Mouse (Mus musculus): ENCODE measurements around the gene Abcc4. TPM values are rescaled to one million over a fixed set of nuclear protein-coding genes. Genes with fewer than 3 reads are reported as not detected.
A peak's percentile ranks its signal among the peaks of the same experiment; 100 is the strongest.

Gene Abcc4
- polyA plus RNA-seq, 1 experiment from 2014 or later = 2.0 TPM

- 69% methylated on average over 6 of the region's 6 CpGs for WGBS
- no peak for ATAC-seq (ENCODE audit: insufficient number of reproducible peaks, insufficient read depth, low FRiP score, low TSS enrichment, low read depth)
- no peak overlapping the region for H3K4me2 ChIP-seq
Measured at GRCm38 (mm10) chr14:118691910-118692309, 14.1 kb downstream of the Abcc4 start.

GRCm38 (mm10) chr14:118691404-118691803 is 14.6 kb downstream of the Abcc4 start:
- Histone ChIP-seq H3K4me1 (peaks cover 31% of the 10 kb centered on the region), H3K27me3 (no peaks in the 10 kb centered on the region), H3K36me3 (no peaks in the 10 kb centered on the region), H3K27ac (peak overlapping the region; percentile 39; the same call in 1 of the 2 replicates), H3K9me3 (no peaks in the 10 kb centered on the region), H3K4me2 (no peak overlapping the region), H3K9ac (no peak overlapping the region), H3K4me3 (no peak overlapping the region)
- ATAC-seq (ENCODE audit: insufficient number of reproducible peaks, insufficient read depth, low FRiP score, low TSS enrichment, low read depth) = no peak
- WGBS = 81% methylated on average over 5 of the region's 5 CpGs

More at GRCm38 (mm10) chr14:118691910-118692309, 14.1 kb downstream of the Abcc4 start:
- Histone ChIP-seq H3K4me3 (no peak overlapping the region), H3K27me3 (no peaks in the 10 kb centered on the region), H3K9me3 (no peaks in the 10 kb centered on the region), H3K36me3 (no peaks in the 10 kb centered on the region), H3K4me1 (peaks cover 25% of the 10 kb centered on the region), H3K9ac (no peak overlapping the region), H3K27ac (peak overlapping the region; percentile 39; the same call in 1 of the 2 replicates)

- H3K4me2 ChIP-seq = no peak overlapping the region
- ATAC-seq (ENCODE audit: insufficient number of reproducible peaks, insufficient read depth, low FRiP score, low TSS enrichment, low read depth) = no peak
- H3K9ac ChIP-seq = no peak overlapping the region
- H3K27me3 ChIP-seq = no peaks in the 10 kb centered on the region
- no peaks in the 10 kb centered on the region for H3K36me3 ChIP-seq
- WGBS = 56% methylated on average over 8 of the region's 8 CpGs
- no peaks in the 10 kb centered on the region for H3K9me3 ChIP-seq
- peaks cover 35% of the 10 kb centered on the region for H3K4me1 ChIP-seq
- H3K4me3 ChIP-seq = no peak overlapping the region
- H3K27ac ChIP-seq = 0 out of 2 replicates have a peak overlapping the region, but pooled peaks have one; percentile 39
Measured at GRCm38 (mm10) chr14:118690921-118691320, 15.1 kb downstream of the Abcc4 start.

- Histone ChIP-seq H3K27me3 (no peaks in the 10 kb centered on the region), H3K27ac (no peak overlapping the region), H3K9ac (no peak overlapping the region), H3K36me3 (no peaks in the 10 kb centered on the region), H3K9me3 (no peaks in the 10 kb centered on the region), H3K4me3 (no peak overlapping the region), H3K4me1 (peaks cover 35% of the 10 kb centered on the region), H3K4me2 (no peak overlapping the region)
- 81% methylated on average over 10 of the region's 10 CpGs for WGBS
- no peak for ATAC-seq (ENCODE audit: insufficient number of reproducible peaks, insufficient read depth, low FRiP score, low TSS enrichment, low read depth)
Measured at GRCm38 (mm10) chr14:118690336-118690735, 15.7 kb downstream of the Abcc4 start.

GRCm38 (mm10) chr14:118688643-118689042 is 17.4 kb downstream of the Abcc4 start:
- Histone ChIP-seq H3K4me2 (no peak overlapping the region), H3K4me3 (no peak overlapping the region), H3K27ac (peak overlapping the region; percentile 60), H3K9ac (no peak overlapping the region), H3K36me3 (no peaks in the 10 kb centered on the region), H3K27me3 (no peaks in the 10 kb centered on the region), H3K9me3 (no peaks in the 10 kb centered on the region), H3K4me1 (peaks cover 35% of the 10 kb centered on the region)
- WGBS = 74% methylated on average over 5 of the region's 5 CpGs
- no peak for ATAC-seq (ENCODE audit: insufficient number of reproducible peaks, insufficient read depth, low FRiP score, low TSS enrichment, low read depth)

- Histone ChIP-seq H3K36me3 (no peaks in the 10 kb centered on the region), H3K9me3 (no peaks in the 10 kb centered on the region), H3K9ac (0 out of 2 replicates have a peak overlapping the region, but pooled peaks have one; percentile 3), H3K4me1 (peaks cover 43% of the 10 kb centered on the region), H3K27ac (peak overlapping the region; percentile 29; the same call in 1 of the 2 replicates), H3K4me2 (peak overlapping the region; percentile 45), H3K4me3 (peak overlapping the region; percentile 17; the same call in 1 of the 2 replicates), H3K27me3 (no peaks in the 10 kb centered on the region)
- WGBS = 56% methylated on average over 5 of the region's 5 CpGs
- 0 out of 2 replicates have a peak, but pooled peaks have one; percentile 24 for ATAC-seq (ENCODE audit: insufficient number of reproducible peaks, insufficient read depth, low FRiP score, low TSS enrichment, low read depth)
Measured at GRCm38 (mm10) chr14:118686861-118687260, 19.2 kb downstream of the Abcc4 start.

GRCm38 (mm10) chr14:118685572-118685971 is 20.4 kb downstream of the Abcc4 start:
- 84% methylated on average over 6 of the region's 6 CpGs for WGBS
- H3K4me1 ChIP-seq = peaks cover 54% of the 10 kb centered on the region
- ATAC-seq (ENCODE audit: insufficient number of reproducible peaks, insufficient read depth, low FRiP score, low TSS enrichment, low read depth) = no peak

GRCm38 (mm10) chr14:118682339-118683034 is 23.5 kb downstream of the Abcc4 start:
- Histone ChIP-seq H3K36me3 (no peaks in the 10 kb centered on the region), H3K27ac (peak overlapping the region; percentile 69), H3K27me3 (peaks cover 4% of the 10 kb centered on the region; the same call in 1 of the 2 replicates), H3K9ac (no peak overlapping the region), H3K4me2 (no peak overlapping the region), H3K4me1 (peaks cover 39% of the 10 kb centered on the region), H3K4me3 (no peak overlapping the region), H3K9me3 (no peaks in the 10 kb centered on the region)
- no peak for ATAC-seq (ENCODE audit: insufficient number of reproducible peaks, insufficient read depth, low FRiP score, low TSS enrichment, low read depth)
- 37% methylated on average over 10 of the region's 10 CpGs for WGBS

More at GRCm38 (mm10) chr14:118685572-118685971, 20.4 kb downstream of the Abcc4 start:
- Histone ChIP-seq H3K4me2 (no peak overlapping the region), H3K4me3 (no peak overlapping the region), H3K27ac (0 out of 2 replicates have a peak overlapping the region, but pooled peaks have one; percentile 29), H3K27me3 (no peaks in the 10 kb centered on the region), H3K9ac (no peak overlapping the region), H3K36me3 (no peaks in the 10 kb centered on the region), H3K9me3 (no peaks in the 10 kb centered on the region)

- no peaks in the 10 kb centered on the region for H3K9me3 ChIP-seq
- no peak overlapping the region for H3K9ac ChIP-seq
- H3K27ac ChIP-seq = peak overlapping the region; percentile 33; the same call in 1 of the 2 replicates
- no peaks in the 10 kb centered on the region for H3K36me3 ChIP-seq
- 54% methylated on average over 8 of the region's 8 CpGs for WGBS
- H3K4me3 ChIP-seq = no peak overlapping the region
- peaks cover 27% of the 10 kb centered on the region for H3K4me1 ChIP-seq
- peaks cover 4% of the 10 kb centered on the region; the same call in 1 of the 2 replicates for H3K27me3 ChIP-seq
- H3K4me2 ChIP-seq = no peak overlapping the region
- ATAC-seq (ENCODE audit: insufficient number of reproducible peaks, insufficient read depth, low FRiP score, low TSS enrichment, low read depth) = 0 out of 2 replicates have a peak, but pooled peaks have one; percentile 27
Measured at GRCm38 (mm10) chr14:118681087-118681486, 24.9 kb downstream of the Abcc4 start.

- no peak overlapping the region for H3K4me2 ChIP-seq
- peaks cover 6% of the 10 kb centered on the region; the same call in 1 of the 2 replicates for H3K27me3 ChIP-seq
- H3K36me3 ChIP-seq = no peaks in the 10 kb centered on the region
- no peaks in the 10 kb centered on the region for H3K9me3 ChIP-seq
- H3K27ac ChIP-seq = no peak overlapping the region
- peaks cover 36% of the 10 kb centered on the region for H3K4me1 ChIP-seq
- no peak overlapping the region for H3K9ac ChIP-seq
- ATAC-seq (ENCODE audit: insufficient number of reproducible peaks, insufficient read depth, low FRiP score, low TSS enrichment, low read depth) = no peak
- 89% methylated on average over 9 of the region's 9 CpGs for WGBS
- no peak overlapping the region for H3K4me3 ChIP-seq
Measured at GRCm38 (mm10) chr14:118678279-118678985, 27.6 kb downstream of the Abcc4 start.

- H3K27me3 ChIP-seq = peaks cover 7% of the 10 kb centered on the region; the same call in 1 of the 2 replicates
- H3K4me3 ChIP-seq = no peak overlapping the region
- no peak overlapping the region for H3K4me2 ChIP-seq
- H3K27ac ChIP-seq = no peak overlapping the region
- no peak for ATAC-seq (ENCODE audit: insufficient number of reproducible peaks, insufficient read depth, low FRiP score, low TSS enrichment, low read depth)
- H3K9me3 ChIP-seq = no peaks in the 10 kb centered on the region
- H3K4me1 ChIP-seq = peaks cover 19% of the 10 kb centered on the region
- H3K36me3 ChIP-seq = no peaks in the 10 kb centered on the region
- H3K9ac ChIP-seq = no peak overlapping the region
- WGBS = 72% methylated on average over 13 of the region's 13 CpGs
Measured at GRCm38 (mm10) chr14:118676308-118676994, 29.6 kb downstream of the Abcc4 start.
